Mouse (Mus musculus) ovary, adult 10 weeks (tissue): ENCODE results near the gene C1ql4. TPM values are rescaled to one million over a fixed set of nuclear protein-coding genes. Genes with fewer than 3 reads are reported as not detected.

Experiments used
- polyA plus RNA-seq: library from polyadenylated mRNA; stranded (reverse); fragments of 350-450 nt; fragmentation: Illumina TruSeq; extraction: RNeasy Lipid Tissue Mini Kit (QIAGEN cat#74804); gene quantifications from one replicate; pipeline ENCODE4 v1.2.3, GENCODE M21; 2014

The C1ql4 gene
- not detected for polyA plus RNA-seq

GRCm38 (mm10) chr15:99087253-99088075 is at the start of gene C1ql4:
Gene C1ql4, minus strand, starts transcription at chr15:99087817.

DNA sequence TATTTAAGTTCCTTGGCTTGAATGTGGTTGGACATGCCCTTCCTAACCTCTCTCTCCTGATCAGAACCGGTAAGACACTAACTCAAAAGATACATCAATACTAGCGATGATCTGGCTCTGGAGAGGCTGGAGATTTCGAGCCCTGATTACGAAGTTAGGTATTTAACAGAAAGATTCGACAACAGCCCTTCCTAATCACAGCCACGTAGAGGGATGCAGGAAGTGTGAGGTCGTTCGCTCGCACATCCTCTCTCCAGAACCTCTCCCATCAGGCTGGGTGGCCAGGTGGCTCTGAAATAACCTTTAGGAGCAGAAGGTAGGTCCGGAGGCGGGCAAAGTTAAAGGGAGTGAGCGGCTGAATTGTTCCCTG is 38.1 kb upstream of the C1ql4 start, which contains the start of gene Spats2:
Spats2 (plus strand) TSS at position 206 of the 370 bp plus-strand sequence.

GRCm38 (mm10) chr15:99092870-99093269 is 5.3 kb upstream of the C1ql4 start, which contains the start of gene Dnajc22:
Gene Dnajc22, plus strand, starts transcription at chr15:99093170.

GRCm38 (mm10) chr15:99074019-99074599 is 13.5 kb downstream of the C1ql4 start, which contains the start of gene Troap:
Gene Troap, plus strand, starts transcription at chr15:99074575.

GRCm38 (mm10) chr15:99055040-99055439 is 32.6 kb downstream of the C1ql4 start, which contains the start of gene Prph:
Gene Prph, plus strand, starts transcription at chr15:99055174.

Other genes with a start within 250 kb of the C1ql4 start
- gene Kmt2d, start 216.6 kb downstream of the C1ql4 start, polyA plus RNA-seq, result 3.7 TPM
- gene Rhebl1, start 193.3 kb downstream of the C1ql4 start, polyA plus RNA-seq, result 2.3 TPM
- 4.8 TPM for gene Dhh, start 189.3 kb downstream of the C1ql4 start, polyA plus RNA-seq
- gene Lmbr1l, start 169.6 kb downstream of the C1ql4 start, polyA plus RNA-seq, result 2.1 TPM
- 91.9 TPM for gene Tuba1b, start 153.3 kb downstream of the C1ql4 start, polyA plus RNA-seq
- not detected for gene Gm49450, start 134.3 kb downstream of the C1ql4 start, polyA plus RNA-seq
- 108 TPM for gene Tuba1a, start 134.1 kb downstream of the C1ql4 start, polyA plus RNA-seq
- 8.6 TPM for gene Tuba1c, start 57.9 kb downstream of the C1ql4 start, polyA plus RNA-seq
- gene Prph, start 32.6 kb downstream of the C1ql4 start, polyA plus RNA-seq, result not detected
- 0.23 TPM for gene Troap, start 13.2 kb downstream of the C1ql4 start, polyA plus RNA-seq
- gene Dnajc22, start 5.4 kb upstream of the C1ql4 start, polyA plus RNA-seq, result not detected
- 84.2 TPM for gene Spats2, start 38.1 kb upstream of the C1ql4 start, polyA plus RNA-seq
- gene Kcnh3, start 137.0 kb upstream of the C1ql4 start, polyA plus RNA-seq, result not detected
- not detected for gene Mcrs1, start 164.1 kb upstream of the C1ql4 start, polyA plus RNA-seq
- gene Prpf40b, start 207.3 kb upstream of the C1ql4 start, polyA plus RNA-seq, result 4.0 TPM
- gene Fam186b, start 208.1 kb upstream of the C1ql4 start, polyA plus RNA-seq, result 0.29 TPM